In the genomic region with DNA sequence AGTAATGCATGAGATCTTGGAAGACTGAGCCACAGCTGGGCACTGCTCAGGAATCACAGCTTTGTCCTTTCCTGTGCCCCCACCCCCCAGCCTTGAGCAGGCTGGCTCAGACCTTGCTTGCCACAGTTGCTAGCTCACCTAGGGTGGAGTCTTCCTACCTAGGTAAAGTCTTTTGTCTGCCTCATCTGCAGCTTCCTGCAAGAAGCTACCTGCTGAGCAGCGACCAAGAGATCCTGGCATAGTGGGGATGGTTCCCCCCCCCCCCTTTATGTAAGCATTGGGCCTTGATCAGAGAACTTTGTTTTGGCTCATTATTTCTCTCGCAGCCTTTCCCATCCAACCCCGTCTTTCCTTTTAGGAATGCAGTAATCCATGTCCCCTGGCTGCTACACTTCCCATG, we compare ENCODE assay signal across 17 mouse cellular contexts. TPM values are rescaled to one million over a fixed set of nuclear protein-coding genes. Genes with fewer than 3 reads are reported as not detected.
"Had no signal": no experiment of that assay in that cellular context is flagged by ENCODE, and none has a peak within 500 bp of the region (broad histone marks: within the 10 kb centered on the region; RNA-seq: fewer than 3 reads in every experiment).

No protein-coding gene starts in this region.

- DNase-seq: heart, postnatal 10 days; heart, postnatal 14 days; heart, postnatal 36 days; heart, postnatal 4 days; kidney, adult 11 months; kidney, adult 18-20 months; kidney, adult 2 months; kidney, adult 8-10 months; kidney, adult 9 months; kidney, postnatal 10 days; kidney, postnatal 14 days; kidney, postnatal 25 days; kidney, postnatal 36 days; kidney, postnatal 4 days; layer of hippocampus, adult 9-11 months; layer of hippocampus, postnatal 36 days had no signal

RNA-seq across cellular contexts. Expression of gene Fam184b, which starts 17.9 kb away (rescaled TPM):
- total RNA-seq: hematopoietic stem cell, adult 5-6 weeks had no signal
